Mouse (Mus musculus): ENCODE measurements around the gene Bptf.
"Not testable (repeated sequence)": the region's sequence is repeated elsewhere in the genome, so short reads cannot be mapped to it uniquely, and the experiment has no call there.

GRCm38 (mm10) chr11:106996492-106996891, 135.4 kb downstream of the Bptf start:
- not testable (repeated sequence) for TF ChIP-seq POLR2A (IDR thresholded peaks at IDR 0.05; ENCODE audit: low read depth, low read length); EP300 (IDR thresholded peaks at IDR 0.05; ENCODE audit: low read length); TBP (conservative IDR thresholded peaks at IDR 0.05; ENCODE audit: low read depth, low read length); ZNF384 (IDR thresholded peaks at IDR 0.05; ENCODE audit: low read depth, low read length); MXI1 (IDR thresholded peaks at IDR 0.05; ENCODE audit: low read depth, low read length); CTCF (conservative IDR thresholded peaks at IDR 0.05 in 1 of 2, IDR thresholded peaks at IDR 0.05 in 1 of 2; ENCODE audit: low read depth in 2 of 2, low read length in 2 of 2); UBTF (IDR thresholded peaks at IDR 0.05; ENCODE audit: low read depth, low read length); ELF1 (IDR thresholded peaks at IDR 0.05; ENCODE audit: low read depth, low read length); E2F4 (IDR thresholded peaks at IDR 0.05; ENCODE audit: insufficient replicate concordance, low read depth, low read length)

All from CH12.LX (cell line).